Mouse (Mus musculus) erythroblast, adult 5-6 weeks (primary cell): ENCODE data around the gene Kdm8. TPM values are rescaled to one million over a fixed set of nuclear protein-coding genes. Genes with fewer than 3 reads are reported as not detected.

ENCODE experiments used
- ATAC-seq: replicated peaks from 2 replicates; pipeline ENCODE4 v1.8.0; 2016; ENCODE audit warnings: moderate number of reproducible peaks, mild to moderate bottlenecking, moderate TSS enrichment, inconsistent platforms; ENCODE audit not compliant: poor library complexity, low FRiP score, severe bottlenecking
- total RNA-seq, 2 experiments: library from RNA; stranded (forward) in 1 of 2; stranded (reverse) in 1 of 2; fragments of 150-400 nt in 1 of 2; fragments of 200-764, 138-1000 nt in 1 of 2; gene quantifications; 2 replicates each; pipeline versions ENCODE4 v1.2.3 to v1.2.4; 2015 to 2017; ENCODE audit warnings: low replicate concordance in 2 of 2

The Kdm8 gene
- total RNA-seq (2015; ENCODE audit: low replicate concordance) (6.7 TPM in 1 of 2 replicates, not detected in the other), total RNA-seq (2017; ENCODE audit: low replicate concordance) (1.3 and 1.8 TPM in 2 replicates)

DNA sequence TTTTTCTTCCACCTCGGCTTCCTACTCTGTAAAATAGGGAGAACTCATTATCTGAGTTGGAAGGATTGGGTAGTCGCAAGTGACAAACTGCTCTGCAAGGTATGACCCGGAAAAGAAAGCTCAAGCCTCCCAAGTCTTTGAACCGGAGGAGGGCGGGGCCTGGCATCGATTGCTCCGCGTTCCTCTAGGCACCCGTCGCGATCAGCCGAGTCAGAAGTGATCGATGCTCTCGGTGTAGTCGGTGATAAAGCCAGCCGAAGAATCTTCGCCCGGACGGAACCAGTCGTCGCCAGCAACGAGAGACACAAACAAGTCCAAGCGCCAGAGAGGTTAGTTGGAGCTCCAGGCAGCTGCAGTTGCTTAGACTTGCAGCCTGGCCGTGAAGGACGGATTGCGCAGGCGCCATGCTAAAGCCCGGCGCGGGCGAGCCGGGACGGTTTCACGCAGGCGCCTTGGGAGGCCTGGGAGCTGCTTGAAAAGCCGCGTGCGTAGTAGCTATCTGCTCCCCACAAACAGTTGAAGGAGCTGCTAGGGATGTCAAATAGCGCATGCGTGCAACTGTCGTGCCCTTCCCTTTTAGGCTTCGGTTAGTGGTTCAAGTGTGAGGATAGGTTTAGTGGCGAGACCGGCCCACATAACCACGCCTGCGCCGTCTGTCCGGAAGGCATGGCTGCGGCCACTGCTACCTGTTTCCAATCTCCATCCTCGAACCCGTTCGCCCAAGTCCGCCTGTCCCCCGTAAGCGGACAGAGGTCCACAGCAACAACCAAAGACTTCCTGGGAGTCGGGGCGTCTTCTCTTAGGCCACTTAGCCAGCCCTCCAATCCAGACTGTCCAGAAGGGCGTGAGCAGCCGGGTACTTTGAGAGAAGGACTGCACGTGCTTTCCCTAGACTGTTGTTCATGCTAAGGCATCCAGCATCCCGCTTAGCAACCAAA lies at the start of gene Kdm8:
Gene Kdm8 (plus strand): TSS at position 213 of the 938 bp plus-strand sequence.
- ATAC-seq: peak; percentile 91

DNA sequence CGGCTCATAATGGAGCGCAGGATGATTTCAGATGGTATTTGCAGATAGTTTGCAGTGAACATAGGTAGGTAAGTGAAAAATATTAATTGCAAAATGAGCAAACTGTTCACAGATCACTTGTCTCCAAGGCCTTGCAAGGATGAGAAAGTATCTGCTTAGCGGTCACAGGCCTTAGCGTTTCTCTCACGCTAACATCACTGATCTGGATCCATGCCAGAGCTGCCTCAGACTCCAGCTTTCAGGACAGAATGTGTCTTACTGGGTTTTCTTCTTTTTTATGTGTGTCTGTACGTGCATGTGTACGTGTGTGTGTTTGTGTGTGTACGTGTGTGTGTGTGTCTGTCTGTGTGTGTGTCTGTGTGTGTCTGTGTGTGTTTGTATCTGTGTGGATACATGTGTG lies 46.4 kb upstream of the Kdm8 start:
- no peak for ATAC-seq

DNA sequence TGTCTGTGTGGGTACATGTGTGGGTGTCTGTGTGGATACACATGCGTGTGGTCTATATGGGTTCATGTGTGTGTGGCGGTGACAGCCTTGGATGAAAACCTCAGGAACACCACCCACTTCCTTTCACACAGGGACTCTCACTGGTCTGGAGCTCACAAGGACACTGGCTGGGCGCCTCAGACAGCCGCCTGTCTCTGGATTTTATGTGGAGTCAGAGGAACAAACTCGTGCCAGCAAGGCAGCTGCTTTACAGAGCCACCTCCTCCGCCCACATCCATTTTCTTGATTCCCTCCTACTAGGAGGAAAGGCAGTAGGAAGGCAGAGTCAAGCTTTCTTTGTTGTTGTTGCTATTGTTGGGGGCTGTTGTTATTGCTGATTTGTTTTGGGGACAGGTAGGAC lies 45.8 kb upstream of the Kdm8 start:
- ATAC-seq: no peak

DNA sequence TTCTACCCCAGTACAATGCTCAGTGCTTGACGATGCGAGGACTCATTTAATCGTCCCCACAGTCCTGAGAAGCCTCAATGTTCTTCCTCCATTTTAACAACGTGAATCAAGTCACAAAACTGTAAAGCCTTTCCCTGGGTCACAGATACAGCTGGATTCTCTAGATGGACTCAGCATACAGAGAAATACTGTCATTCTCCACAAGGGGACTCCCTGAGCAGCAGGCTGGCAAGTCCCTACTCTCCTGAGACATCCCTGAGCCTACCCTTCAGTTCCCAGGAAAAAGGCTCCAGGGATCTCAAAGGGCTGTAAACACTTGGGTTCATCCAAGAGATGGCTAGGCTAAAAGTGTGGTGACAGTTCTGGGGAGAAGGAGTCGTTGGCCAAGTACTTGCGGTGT lies 37.3 kb upstream of the Kdm8 start:
- ATAC-seq: no peak

DNA sequence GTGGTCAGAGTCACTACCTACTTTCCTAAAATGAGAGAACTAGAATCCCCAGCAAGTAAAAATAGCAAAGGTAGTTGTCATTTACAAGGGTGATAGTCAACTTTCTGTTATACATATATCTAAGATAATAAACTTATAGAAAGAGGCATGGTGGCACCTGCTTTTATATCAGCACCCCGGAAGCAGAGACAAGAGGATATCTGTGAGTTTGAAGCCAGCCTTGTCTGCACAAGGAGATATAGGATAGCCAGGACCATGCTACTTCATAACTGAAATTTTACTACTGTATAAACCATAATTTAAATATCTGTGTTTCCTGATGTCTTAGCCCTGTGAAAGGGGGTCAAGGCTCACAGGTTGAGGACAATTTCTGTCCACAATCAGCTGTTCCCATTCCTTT lies 29.4 kb upstream of the Kdm8 start:
- no peak for ATAC-seq

DNA sequence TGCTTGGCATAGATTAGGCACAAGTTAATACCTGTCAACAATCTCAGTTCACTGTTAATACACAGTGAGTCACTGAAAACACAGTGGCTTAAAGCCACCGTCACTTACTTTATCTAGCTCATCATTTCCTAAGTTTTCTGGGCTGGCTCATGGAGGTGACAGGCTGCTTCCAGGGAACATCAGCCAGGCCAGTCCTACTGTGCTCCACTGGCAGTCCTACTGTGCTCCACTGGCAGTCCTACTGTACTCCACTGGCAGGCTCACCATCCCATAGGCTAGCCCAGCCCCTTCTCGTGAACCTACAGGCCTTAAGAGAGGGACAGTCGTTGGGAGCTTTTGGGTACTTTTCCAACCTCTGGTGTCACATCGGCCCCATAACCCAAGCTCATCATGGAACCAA lies 28.7 kb upstream of the Kdm8 start:
- no peak for ATAC-seq

DNA sequence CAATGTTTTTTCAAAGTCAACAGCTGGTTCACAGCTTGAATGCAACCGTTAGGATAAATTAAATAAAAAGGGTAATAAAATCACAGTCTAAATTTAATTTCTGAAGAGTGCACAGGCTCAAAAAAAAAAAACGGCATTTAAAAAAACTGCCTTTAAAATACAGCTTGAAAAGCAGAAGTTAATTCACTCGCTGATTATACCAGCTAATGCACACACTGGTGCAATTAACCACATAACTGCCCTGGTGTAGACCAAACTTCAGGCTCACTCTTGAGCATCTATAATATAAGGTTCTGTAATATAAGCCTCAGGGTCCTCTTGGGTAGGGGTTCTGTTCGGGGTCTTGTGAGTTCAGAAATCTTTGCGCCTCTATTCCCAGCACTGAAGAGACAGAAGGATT lies 27.7 kb upstream of the Kdm8 start:
- no peak for ATAC-seq

DNA sequence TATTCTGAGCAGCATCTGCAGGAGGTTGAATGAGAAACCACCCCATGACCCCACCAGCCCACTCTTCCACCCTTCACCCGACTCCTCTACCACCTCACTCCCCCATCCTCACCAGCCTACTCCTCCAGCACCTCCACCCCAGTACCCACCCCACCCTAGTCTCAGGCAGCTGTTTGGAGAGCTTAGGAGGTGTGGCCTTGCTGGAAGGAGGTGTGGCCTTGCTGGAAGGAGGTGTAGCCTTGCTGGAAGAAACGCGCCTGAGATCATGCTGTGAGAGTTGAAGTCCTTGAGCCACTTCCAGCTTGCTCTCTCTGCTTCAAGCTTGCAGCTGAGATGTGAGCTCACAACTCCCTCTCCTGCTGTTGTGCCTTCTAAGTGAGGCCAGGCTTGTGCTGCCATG lies 26.1 kb upstream of the Kdm8 start:
- 0 out of 2 replicates have a peak, but pooled peaks have one; percentile 46 for ATAC-seq

DNA sequence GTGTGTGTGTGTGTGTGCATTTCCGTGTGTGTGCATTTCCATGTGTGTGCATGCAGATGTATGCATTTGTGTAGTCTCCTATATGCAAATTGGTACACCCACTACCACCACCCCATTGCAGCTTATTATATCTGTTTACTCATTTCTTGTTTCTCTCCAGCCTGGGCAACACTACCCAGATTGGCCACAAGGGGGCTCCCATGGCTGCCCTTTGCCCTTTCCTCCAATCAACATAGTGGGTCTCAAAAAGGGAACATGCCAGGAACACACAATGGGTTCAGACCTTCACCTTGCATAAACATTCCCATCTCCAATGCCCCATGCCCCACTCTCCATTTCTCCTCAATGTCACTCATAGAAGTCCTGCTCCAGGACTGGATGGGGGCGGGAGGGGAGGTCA lies 24.3 kb upstream of the Kdm8 start:
- ATAC-seq: peak; percentile 73

DNA sequence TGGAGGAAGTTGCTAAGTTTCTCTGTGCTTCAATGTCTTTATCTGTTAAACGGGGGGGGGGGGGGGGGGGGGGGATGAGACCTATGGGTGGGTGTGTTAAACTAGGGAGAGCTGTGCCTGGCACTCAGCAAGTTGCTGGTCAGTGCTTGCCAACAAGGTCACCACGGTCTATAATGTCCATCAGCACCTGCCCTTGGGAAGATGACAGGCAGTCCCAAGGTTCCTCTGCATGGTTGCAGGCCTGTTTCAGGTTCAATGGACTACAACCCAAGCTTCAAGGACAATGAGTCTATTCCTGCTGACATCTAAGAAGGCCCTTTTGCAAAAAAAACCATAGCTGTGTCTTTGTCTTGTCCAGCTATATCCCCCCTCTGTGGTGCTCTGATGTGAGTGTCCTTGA lies 22.6 kb upstream of the Kdm8 start:
- ATAC-seq: no peak

DNA sequence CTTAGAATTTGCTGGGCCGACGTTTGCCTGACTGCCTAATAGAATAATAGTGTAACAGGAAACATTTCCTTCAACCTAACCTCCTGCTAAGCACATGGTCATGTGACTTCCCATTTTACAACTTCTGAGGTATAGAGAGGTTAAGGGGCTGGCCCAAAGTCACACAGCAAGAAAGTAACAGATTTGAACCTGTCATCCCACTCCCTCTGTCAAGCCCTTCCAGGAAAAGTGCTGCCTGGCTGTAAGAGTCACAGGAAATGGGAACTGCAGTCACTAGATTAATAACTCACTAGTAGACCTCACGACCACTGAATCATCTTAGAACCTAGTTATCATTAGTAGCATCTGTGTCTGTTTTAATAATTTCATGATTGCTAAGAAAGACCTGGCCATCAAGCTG lies 21.4 kb upstream of the Kdm8 start:
- ATAC-seq: no peak

DNA sequence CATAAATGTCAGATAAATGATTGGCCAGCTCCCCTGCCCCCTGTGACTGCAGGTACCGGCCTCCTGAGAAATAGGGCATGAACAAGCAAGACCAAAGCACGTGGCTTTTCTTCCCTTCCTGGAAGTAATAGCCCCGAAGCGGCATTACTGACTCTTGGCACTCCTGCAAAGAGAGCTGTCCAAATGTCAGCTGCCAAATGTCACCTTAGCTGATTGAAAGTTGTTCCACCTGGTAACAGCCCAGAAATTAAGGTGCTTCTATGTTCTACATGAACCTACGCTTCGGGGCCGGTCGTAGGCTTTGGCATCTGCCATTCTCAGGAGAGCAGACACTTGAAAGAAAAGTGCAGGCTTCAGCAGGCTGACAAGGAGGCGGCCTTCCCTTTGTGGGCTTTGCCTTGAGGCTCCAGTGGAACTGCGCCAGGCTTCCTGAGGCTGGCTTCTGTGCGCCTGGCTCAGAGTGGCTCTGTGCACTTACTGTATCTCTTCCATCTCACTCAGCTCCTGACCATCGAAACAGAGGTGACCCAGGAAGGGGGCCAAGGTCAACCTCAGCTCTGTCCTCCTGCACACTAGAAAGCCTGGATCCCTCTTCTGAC lies 16.9 kb upstream of the Kdm8 start:
- no peak for ATAC-seq

DNA sequence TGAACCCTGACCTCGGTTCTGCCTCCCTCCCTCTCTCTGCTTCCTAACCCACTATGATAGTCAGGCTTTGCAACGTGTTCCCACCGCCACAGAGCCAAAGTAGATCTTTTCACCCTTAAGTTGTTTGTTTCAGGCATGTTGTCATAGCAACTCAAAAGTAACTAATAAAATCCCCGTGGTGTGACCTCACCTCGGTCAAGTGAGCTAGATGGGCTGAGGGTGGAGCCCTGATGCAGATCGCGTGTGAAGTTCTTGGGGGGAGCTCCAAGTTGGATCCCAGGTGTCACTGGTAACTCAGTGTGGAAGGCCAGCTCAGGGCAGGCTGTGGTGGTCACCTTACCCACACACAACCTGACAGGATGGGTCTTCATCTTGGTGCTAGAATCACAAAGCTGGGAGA lies 16.1 kb upstream of the Kdm8 start:
- peak; percentile 62 for ATAC-seq

DNA sequence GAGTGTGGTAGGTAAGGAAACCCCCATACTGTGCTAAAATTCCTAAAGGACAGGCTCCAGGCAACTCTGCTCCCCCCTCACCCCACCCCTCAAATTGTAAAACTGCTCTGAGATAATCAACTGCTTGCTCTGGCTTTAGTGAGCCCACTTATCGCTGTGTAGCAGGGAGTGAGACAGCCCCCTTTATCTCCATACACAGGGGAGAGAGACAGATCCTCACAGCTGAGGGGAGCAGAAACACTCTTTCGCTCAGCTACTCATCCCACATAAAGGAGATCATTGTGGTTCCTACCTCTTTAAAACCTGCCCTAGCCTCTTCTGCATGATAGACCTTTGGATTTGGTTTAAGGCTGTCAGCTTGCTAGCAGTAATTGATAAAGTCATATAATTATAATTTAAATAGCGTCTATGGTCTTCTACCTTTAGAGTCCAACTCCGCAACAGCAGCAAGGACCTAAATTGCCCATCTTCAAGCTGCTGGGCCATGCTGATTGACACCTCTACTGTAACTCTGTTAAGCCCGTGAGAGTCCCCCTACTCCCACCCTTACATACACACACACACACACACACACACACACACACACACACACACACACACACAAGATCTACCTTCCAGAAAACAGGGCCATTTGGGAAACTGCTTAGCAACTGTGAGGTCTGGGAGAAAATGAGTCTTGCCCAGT lies 15.5 kb upstream of the Kdm8 start:
- peak; percentile 90 for ATAC-seq

DNA sequence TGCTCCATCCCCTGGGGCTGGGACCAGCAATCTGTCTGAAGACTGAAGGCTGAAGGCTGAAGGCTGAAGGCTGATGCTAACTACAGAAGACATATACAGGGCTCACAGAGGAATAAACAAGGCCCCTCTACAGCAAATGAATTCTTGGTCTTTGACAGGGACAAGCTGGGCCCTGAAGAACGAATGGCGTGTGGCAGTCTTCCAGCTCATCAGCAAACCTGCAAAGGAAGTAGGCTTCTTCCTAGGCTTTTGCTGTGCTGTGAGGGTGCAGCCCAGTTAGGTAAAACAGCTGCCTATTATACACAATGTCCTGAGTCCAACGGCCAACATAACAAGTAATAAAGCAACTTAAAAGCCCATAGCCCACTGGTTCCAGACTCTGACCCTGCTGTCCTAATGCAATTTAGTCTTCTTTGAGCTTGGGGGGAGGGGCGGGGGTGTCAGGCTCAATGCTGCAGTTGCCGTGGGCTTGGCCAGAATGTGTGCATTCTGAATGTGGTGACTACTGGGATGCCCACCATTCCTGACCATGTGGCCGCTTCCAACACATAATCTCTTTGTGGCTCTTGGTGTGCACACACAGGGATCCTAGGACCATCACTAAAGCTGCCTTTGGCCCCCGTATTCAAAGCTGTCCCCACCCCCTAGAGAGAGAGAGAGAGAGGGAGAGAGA lies 14.2 kb upstream of the Kdm8 start:
- ATAC-seq: no peak

DNA sequence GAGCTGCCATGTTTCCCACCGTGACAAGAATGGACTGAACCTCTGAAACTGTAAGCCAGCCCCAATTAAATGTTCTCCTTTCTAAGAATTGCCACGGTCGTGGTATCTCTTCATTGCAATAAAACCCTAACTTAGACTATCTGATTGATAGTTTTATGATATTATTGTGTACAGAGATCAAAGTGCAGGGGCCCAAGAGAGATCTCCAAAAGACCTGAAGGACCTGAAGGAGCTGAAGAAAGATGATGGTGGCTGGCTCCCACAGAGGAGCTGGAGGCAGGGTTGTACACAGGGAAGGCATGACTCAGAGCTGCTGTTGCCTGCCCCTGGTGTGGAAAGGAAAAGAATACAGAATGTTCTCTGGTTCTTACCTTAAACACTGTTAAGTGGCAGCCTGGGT lies 10.6 kb upstream of the Kdm8 start:
- no peak for ATAC-seq

DNA sequence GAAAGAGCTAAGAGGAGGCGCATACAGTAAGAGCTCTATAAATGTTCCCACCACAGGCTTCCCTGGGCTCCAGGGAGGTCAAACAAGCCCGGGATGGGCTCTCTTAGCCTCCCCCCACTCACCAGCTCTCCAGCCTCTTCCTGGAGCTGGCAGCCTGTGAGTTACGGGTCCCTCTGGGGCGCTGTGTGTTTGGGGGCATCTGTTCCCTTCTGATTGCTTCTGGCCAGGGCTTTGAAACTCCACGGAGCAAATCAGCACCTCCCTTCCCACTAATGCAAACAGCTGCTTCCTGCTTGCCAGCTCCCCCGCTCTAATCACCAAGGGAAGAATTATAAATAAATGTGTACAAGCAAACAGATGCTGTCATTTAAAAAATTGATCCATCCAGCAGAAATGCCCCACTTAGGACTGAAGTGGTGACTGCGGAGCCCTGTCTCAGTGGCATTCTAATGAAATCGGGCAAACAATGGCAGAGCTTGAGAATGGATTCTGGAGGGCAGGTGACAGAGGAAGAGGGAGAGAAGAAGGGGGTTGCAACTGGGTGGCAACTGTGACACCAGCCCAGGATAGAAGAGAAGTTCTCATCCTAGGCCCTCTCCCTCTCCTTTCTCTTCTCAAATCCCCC lies 9.7 kb upstream of the Kdm8 start:
- no peak for ATAC-seq

DNA sequence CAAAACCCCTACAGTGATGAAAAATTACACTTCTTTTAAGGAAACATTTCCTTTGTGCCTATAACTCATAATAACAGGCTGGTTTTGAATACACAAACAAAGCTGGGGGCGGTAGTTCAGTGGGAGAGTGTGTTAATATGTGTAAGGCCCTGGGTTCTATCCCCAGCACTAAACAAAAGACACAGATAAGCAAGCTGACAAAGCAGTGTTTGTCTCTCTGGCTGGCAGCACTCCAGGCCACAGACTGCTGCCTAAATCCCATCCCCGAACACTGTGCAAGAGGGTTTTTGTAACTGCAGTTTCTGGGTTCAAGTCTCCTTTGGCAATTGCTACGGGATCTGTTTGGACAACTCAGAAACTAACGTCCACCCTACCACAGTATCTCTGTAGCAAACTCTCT lies 2.2 kb upstream of the Kdm8 start:
- no peak for ATAC-seq

DNA sequence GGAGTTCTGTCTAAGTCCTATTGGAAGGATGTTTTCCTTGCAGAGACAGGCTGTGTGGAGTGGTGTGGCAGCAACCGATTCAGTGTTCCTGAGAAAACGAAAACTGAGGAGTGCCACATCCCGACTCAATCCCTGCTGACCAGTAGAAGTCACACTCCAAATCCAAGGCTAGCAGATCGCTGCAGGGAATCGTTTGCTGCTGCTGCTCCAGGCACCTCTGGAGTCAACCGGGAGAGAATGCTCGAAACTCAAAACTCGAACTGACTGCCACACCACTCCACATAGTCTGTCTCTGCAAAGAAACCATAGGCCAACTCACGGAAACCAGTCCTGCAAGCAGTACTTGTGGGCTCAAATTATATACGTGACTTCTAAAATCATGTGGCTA lies 406 bp upstream of the Kdm8 start:
- peak; percentile 45 for ATAC-seq

DNA sequence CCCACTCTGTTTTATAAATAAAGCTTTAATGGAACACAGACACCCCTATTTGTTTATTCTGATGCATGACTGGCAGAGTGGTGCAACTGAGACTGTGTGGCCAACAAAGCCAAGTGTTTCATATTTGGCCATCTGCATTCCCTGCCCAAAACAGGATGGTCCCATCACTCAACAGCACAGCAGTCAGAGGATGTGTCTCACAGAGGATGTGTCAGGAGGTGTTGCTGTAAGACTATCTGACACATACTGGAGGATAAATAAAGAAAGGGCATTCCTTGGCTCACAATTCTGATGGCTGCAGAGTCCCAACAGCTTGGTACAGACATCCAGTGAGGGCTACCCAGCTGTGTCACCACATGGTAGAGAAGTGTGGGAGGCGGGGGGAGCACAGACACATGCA lies 6.2 kb downstream of the Kdm8 start:
- no peak for ATAC-seq
